Mouse (Mus musculus) stomach, embryonic 16.5 days (tissue): ENCODE measurements around the gene Rab10. TPM values are rescaled to one million over a fixed set of nuclear protein-coding genes. Genes with fewer than 3 reads are reported as not detected.
A peak's percentile ranks its signal among the peaks of the same experiment; 100 is the strongest.

Source experiments
- ATAC-seq: fragments of 200-750 bp; cut with Nextera tagmentation; 2 replicates; pipeline ENCODE4 v1.8.0; 2017; ENCODE audit warnings: moderate number of reproducible peaks, moderate TSS enrichment; ENCODE audit not compliant: insufficient read depth, low FRiP score
- H3K27ac ChIP-seq: fragments of 300-500 bp; sonication (generic); 2 replicates; pipeline ENCODE4 v1.5.1; 2014; ENCODE audit warnings: low read length
- H3K27me3 ChIP-seq: fragments of 300-500 bp; sonication (generic); 2 replicates; pipeline ENCODE4 v1.6.1; 2014; ENCODE audit warnings: low read length, control low read depth, mixed read lengths; ENCODE audit not compliant: control insufficient read depth, insufficient read depth
- H3K36me3 ChIP-seq: fragments of 300-500 bp; sonication (generic); 2 replicates; pipeline ENCODE4 v1.6.1; 2014; ENCODE audit warnings: low read length; ENCODE audit not compliant: control insufficient read depth, insufficient read depth
- H3K4me1 ChIP-seq: fragments of 300-500 bp; sonication (generic); 2 replicates; pipeline ENCODE4 v1.6.1; 2014; ENCODE audit warnings: low read length, control low read depth, mixed read lengths; ENCODE audit not compliant: control insufficient read depth, insufficient read depth
- H3K4me2 ChIP-seq: fragments of 300-500 bp; sonication (generic); 2 replicates; pipeline ENCODE4 v1.6.1; 2014; ENCODE audit warnings: low read depth, low read length, mixed read lengths
- H3K4me3 ChIP-seq: fragments of 300-500 bp; sonication (generic); replicated peaks from 2 replicates; pipeline ENCODE4 v1.5.1; 2014; ENCODE audit warnings: mild to moderate bottlenecking, low read length
- H3K9ac ChIP-seq: fragments of 300-500 bp; sonication (generic); 2 replicates; pipeline ENCODE4 v1.6.1; 2014; ENCODE audit warnings: low read length
- H3K9me3 ChIP-seq: fragments of 300-500 bp; sonication (generic); replicated peaks from 2 replicates; pipeline ENCODE4 v1.6.1; 2016; ENCODE audit warnings: low read length, control low read depth; ENCODE audit not compliant: control insufficient read depth
- WGBS: fragments of 180-500 bp; shearing (Covaris S2); extraction: QIAGEN DNeasy Blood & Tissue Kit; methylation state at CpG from one replicate; pipeline ENCODE4 v1.1.7; 2014; 5-methylcytosine and 5-hydroxymethylcytosine counted together
- polyA plus RNA-seq: library from polyadenylated mRNA; unstranded; fragments of >200 nt; fragmentation: Nextera tagmentation; extraction: Ambion mirVana; gene quantifications from 2 replicates; pipeline ENCODE4 v1.2.1, GENCODE M21; 2015

Gene Rab10
- polyA plus RNA-seq, 1 experiment from 2014 or later, result 76.8 TPM

GRCm38 (mm10) chr12:3285919-3286318, 23.9 kb downstream of the Rab10 start:
- Histone ChIP-seq H3K9me3 (no peaks in the 10 kb centered on the region), H3K4me3 (no peak overlapping the region), H3K27me3 (no peaks in the 10 kb centered on the region), H3K9ac (no peak overlapping the region), H3K36me3 (no peaks in the 10 kb centered on the region; the same call in 1 of the 2 replicates), H3K27ac (no peak overlapping the region), H3K4me1 (0 out of 2 replicates have a peak, but pooled peaks cover 2% of the 10 kb centered on the region), H3K4me2 (no peak overlapping the region)
- 57% methylated on average over 1 of the region's 1 CpGs for WGBS
- no peak for ATAC-seq

- WGBS, result 79% methylated on average over 6 of the region's 6 CpGs
- no peaks in the 10 kb centered on the region; the same call in 1 of the 2 replicates for H3K36me3 ChIP-seq
- H3K9ac ChIP-seq, result no peak overlapping the region
- H3K4me3 ChIP-seq, result no peak overlapping the region
- H3K4me1 ChIP-seq, result 0 out of 2 replicates have a peak, but pooled peaks cover 2% of the 10 kb centered on the region
- no peak overlapping the region for H3K27ac ChIP-seq
- no peak for ATAC-seq
- H3K4me2 ChIP-seq, result no peak overlapping the region
- H3K9me3 ChIP-seq, result no peaks in the 10 kb centered on the region
- no peaks in the 10 kb centered on the region for H3K27me3 ChIP-seq
These were observed 24.4 kb downstream of the Rab10 start for GRCm38 (mm10) chr12:3285377-3285776.

GRCm38 (mm10) chr12:3284463-3284862, 25.3 kb downstream of the Rab10 start:
- ATAC-seq, result no peak
- Histone ChIP-seq H3K9ac (no peak overlapping the region), H3K4me3 (no peak overlapping the region), H3K4me1 (0 out of 2 replicates have a peak, but pooled peaks cover 2% of the 10 kb centered on the region), H3K27me3 (no peaks in the 10 kb centered on the region), H3K9me3 (no peaks in the 10 kb centered on the region), H3K4me2 (no peak overlapping the region), H3K36me3 (no peaks in the 10 kb centered on the region; the same call in 1 of the 2 replicates), H3K27ac (0 out of 2 replicates have a peak overlapping the region, but pooled peaks have one; percentile 23)
- 75% methylated on average over 2 of the region's 2 CpGs for WGBS

GRCm38 (mm10) chr12:3283829-3284440, 25.8 kb downstream of the Rab10 start:
- H3K27ac ChIP-seq, result no peak overlapping the region
- 78% methylated on average over 4 of the region's 4 CpGs for WGBS
- H3K4me1 ChIP-seq, result 0 out of 2 replicates have a peak, but pooled peaks cover 2% of the 10 kb centered on the region
- ATAC-seq, result peak; percentile 13; the same call in 1 of the 2 replicates
- H3K9ac ChIP-seq, result no peak overlapping the region
- H3K36me3 ChIP-seq, result no peaks in the 10 kb centered on the region; the same call in 1 of the 2 replicates
- H3K27me3 ChIP-seq, result no peaks in the 10 kb centered on the region
- no peak overlapping the region for H3K4me3 ChIP-seq
- H3K4me2 ChIP-seq, result no peak overlapping the region
- H3K9me3 ChIP-seq, result no peaks in the 10 kb centered on the region

- no peak overlapping the region for H3K27ac ChIP-seq
- WGBS, result 38% methylated on average over 1 of the region's 1 CpGs
- no peaks in the 10 kb centered on the region for H3K27me3 ChIP-seq
- H3K9ac ChIP-seq, result no peak overlapping the region
- no peak overlapping the region for H3K4me3 ChIP-seq
- no peaks in the 10 kb centered on the region for H3K36me3 ChIP-seq
- ATAC-seq, result no peak
- H3K4me1 ChIP-seq, result 0 out of 2 replicates have a peak, but pooled peaks cover 2% of the 10 kb centered on the region
- no peak overlapping the region for H3K4me2 ChIP-seq
- H3K9me3 ChIP-seq, result no peaks in the 10 kb centered on the region
These were observed 26.8 kb downstream of the Rab10 start for GRCm38 (mm10) chr12:3282954-3283353.

GRCm38 (mm10) chr12:3282520-3282919, 27.2 kb downstream of the Rab10 start:
- 0 out of 2 replicates have a peak, but pooled peaks cover 2% of the 10 kb centered on the region for H3K4me1 ChIP-seq
- no peak for ATAC-seq
- no peak overlapping the region for H3K27ac ChIP-seq
- H3K36me3 ChIP-seq, result no peaks in the 10 kb centered on the region
- no peaks in the 10 kb centered on the region for H3K27me3 ChIP-seq
- no peak overlapping the region for H3K4me2 ChIP-seq
- WGBS, result 74% methylated on average over 2 of the region's 2 CpGs
- H3K9ac ChIP-seq, result no peak overlapping the region
- H3K4me3 ChIP-seq, result no peak overlapping the region
- H3K9me3 ChIP-seq, result no peaks in the 10 kb centered on the region

- no peak for ATAC-seq
- Histone ChIP-seq H3K4me3 (no peak overlapping the region), H3K4me1 (no peaks in the 10 kb centered on the region), H3K27ac (no peak overlapping the region), H3K36me3 (no peaks in the 10 kb centered on the region), H3K4me2 (no peak overlapping the region), H3K9me3 (no peaks in the 10 kb centered on the region), H3K9ac (no peak overlapping the region), H3K27me3 (no peaks in the 10 kb centered on the region)
- WGBS, result 65% methylated on average over 2 of the region's 2 CpGs
These were observed 30.9 kb downstream of the Rab10 start for GRCm38 (mm10) chr12:3278880-3279339.

GRCm38 (mm10) chr12:3270818-3271217, 39.0 kb downstream of the Rab10 start:
- H3K36me3 ChIP-seq, result no peaks in the 10 kb centered on the region
- H3K9ac ChIP-seq, result no peak overlapping the region
- no peaks in the 10 kb centered on the region for H3K27me3 ChIP-seq
- H3K4me1 ChIP-seq, result no peaks in the 10 kb centered on the region
- no peak overlapping the region for H3K4me3 ChIP-seq
- no peak for ATAC-seq
- H3K4me2 ChIP-seq, result no peak overlapping the region
- H3K9me3 ChIP-seq, result no peaks in the 10 kb centered on the region
- H3K27ac ChIP-seq, result no peak overlapping the region

- ATAC-seq, result no peak
- H3K4me2 ChIP-seq, result no peak overlapping the region
- WGBS, result 85% methylated on average over 2 of the region's 2 CpGs
- H3K9me3 ChIP-seq, result no peaks in the 10 kb centered on the region
- no peak overlapping the region for H3K27ac ChIP-seq
- H3K27me3 ChIP-seq, result no peaks in the 10 kb centered on the region
- H3K4me3 ChIP-seq, result no peak overlapping the region
- H3K4me1 ChIP-seq, result no peaks in the 10 kb centered on the region
- H3K36me3 ChIP-seq, result peaks cover 6% of the 10 kb centered on the region; the same call in 1 of the 2 replicates
- no peak overlapping the region for H3K9ac ChIP-seq
These were observed 42.4 kb downstream of the Rab10 start for GRCm38 (mm10) chr12:3267397-3267796.
